Mouse (Mus musculus) thymus, postnatal 14 days (tissue): Measurements from ENCODE around the gene Gpcpd1.
"Not testable (repeated sequence)": the region's sequence is repeated elsewhere in the genome, so short reads cannot be mapped to it uniquely, and the experiment has no call there.

Experiments used
- DNase-seq: peaks from one replicate; pipeline ENCODE4 v3.0.0; 2021

The Gpcpd1 gene

DNA sequence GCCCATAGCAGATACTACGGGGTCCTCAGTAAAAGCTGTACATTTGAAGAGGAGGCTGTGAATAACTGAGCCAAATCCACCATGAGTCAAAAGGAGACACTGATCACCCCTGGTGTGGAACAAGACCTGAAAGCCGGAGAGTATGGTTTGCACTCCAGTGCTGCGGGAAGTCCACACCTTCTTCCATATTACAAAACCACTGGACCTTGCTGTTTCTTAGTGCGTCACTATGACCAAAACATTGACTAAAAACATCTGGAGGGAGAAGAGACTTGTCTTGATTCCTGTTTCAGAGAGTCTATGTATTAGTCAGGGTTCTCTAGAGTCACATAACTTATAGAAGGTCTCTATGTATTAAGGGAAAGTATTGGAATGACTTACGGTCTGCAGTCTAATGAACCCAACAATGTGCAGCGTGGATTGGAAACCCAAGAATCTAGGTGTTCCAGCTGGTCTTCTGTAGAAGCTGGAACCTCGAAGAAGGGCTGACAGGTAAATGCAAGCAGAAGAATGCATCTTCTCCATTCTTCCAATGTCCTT lies at the start of gene Gpcpd1:
Gene Gpcpd1 (minus strand): TSS at position 490 of the 540 bp plus-strand sequence.
- no peak for DNase-seq

DNA sequence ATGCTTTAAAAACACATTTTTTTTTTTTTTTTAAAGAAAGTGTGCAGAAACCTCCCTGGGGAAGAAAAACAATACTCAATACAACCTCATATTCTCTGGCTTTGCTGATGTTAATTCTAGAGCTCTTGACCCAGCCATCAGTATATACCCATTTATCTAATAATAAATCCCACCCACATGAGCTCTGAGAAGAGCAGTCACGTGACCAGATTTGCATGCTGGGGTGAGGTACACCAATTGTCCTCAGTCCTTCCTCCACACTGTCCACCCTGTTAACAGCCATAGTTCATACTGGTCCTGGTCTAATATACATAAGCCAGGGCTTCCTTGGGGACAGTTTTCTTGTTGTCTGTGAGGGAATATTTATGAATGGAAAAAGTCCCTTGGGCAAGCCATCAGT lies 49.0 kb upstream of the Gpcpd1 start:
- no peak for DNase-seq

DNA sequence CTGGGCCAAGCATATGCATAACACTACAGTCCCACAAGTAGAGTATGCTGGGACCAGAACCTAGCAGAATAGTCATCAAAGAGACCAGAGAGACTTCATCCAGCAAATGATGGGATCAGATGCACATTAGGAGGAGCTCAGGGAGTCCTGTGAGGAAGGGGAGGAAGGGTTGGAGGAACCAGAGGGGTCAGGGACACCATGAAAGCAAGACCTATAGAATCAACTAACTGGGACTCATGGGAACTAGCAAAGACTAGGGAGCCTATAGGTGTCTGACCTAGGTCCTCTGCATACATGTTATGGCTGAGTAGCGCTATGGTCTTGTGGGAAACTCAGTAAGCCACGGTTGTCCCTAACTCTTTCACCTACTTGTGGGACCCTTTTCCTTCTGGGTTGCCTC lies 41.1 kb upstream of the Gpcpd1 start:
- no peak for DNase-seq

DNA sequence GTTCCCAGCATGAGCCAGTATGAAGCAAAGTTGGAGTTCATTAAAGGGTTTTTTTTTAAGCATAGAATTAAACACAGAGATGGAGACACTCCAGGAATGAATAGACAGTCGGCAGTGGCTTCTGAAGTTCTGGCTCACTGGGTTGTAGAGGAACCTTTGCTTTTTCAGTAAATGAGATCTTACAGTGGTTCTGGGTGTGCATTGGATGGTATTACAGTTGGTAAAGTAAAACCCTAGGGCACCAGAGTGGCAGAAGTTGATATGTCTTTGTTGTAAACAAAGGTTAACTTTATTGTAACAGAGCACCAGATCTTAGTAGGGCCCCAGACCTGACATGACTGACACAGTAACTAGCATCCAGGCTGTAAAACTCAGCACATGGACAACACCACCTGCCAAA lies 35.6 kb upstream of the Gpcpd1 start:
- no peak for DNase-seq

DNA sequence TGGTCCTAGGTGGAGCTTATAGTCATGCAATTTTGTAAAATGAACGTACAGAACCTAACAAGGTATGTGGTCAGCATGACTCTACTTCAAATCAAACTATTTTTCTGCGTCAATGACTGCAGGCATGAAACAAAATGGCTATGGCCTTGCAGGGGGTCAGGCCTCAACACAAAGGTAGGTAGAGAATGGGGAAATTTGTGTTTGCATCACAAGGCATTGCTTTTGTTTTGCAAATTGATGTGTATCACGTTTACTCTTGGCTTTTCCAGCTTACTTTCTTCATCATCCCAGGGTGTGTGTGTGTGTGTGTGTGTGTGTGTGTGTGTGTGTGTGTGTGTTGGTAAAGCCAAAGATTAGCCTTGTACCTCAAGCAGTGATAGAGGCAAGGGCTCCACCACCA lies 30.2 kb upstream of the Gpcpd1 start:
- DNase-seq: no peak

- DNase-seq: no peak
These were observed 26.2 kb upstream of the Gpcpd1 start for GRCm38 (mm10) chr2:132613581-132614188.

DNA sequence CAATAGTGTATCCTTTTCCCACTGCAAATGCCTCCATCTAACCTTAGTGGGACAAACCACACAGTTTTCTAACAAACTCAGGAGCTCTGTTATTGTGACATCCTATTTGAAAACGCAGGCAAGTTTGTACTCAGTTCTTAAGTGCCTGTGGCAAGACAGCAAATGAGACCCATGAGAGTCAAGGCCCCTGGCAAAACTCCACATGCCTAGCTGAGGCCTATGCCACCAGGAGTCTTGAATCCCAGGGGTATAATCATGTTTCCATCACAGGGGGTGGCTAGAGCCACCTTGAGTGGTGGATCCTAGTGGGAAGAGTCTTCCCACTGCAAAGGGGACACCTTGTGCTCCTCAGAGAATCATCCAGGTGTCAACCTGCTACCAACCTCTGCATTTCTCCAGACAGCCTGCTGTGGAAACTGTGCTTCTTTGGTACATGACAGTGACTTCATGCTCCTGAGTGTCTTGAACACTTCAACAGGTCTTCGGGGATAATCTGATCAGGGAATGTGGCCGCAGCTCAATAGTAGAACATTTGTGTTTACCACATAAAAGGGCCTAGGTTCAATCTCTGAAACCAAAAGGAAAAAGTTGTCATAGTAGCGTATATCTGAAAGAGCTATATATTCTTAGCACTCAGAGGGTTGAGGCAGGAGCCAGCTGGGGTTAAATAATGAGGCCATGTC lies 24.2 kb upstream of the Gpcpd1 start:
- DNase-seq: no peak

DNA sequence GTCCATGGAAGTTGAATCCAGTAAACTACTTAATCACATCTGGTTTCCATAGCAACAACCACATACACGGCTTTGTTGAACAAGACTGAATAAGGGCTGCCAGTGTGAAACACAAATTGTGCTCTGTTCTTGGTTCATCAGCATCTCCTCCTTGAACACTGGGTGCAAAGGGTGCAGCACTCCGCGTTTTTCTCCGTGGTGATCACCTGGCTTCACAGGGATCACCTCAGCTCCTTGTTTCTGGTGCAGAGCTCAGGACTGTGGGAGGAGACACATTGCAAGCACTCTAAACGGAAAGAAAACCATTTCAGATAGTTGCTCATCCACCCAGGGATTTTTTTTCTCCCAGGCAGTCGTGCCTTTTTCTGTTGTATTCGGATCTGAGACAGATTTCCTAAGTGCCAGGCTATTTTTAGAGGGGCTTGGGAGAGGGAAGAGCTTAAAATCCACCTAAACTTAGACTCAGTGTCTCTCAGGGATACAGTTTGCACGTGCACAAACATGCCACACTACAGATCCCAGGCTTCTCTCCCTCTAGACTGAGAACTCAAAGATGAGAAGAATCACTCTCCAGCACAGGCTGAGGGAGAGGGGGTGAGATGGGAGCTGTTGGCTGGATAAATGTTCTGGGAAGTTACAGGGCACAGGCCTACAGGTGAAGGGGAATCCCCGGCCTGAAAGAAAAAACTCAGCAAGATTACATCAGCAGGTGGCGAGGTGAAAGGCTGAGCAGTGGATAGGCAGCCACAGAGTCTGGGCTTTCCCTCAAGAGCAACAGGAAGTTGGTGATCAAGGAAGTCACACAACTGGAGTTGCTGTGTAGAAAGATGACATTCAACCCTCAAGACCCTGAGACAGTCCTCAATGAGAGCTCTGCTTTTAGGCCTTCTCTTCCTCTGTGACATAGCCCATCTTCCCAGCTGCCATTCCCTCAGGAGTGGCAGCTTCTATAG lies 19.9 kb upstream of the Gpcpd1 start:
- DNase-seq: peak; percentile 78

- DNase-seq: no peak
These were observed 18.4 kb upstream of the Gpcpd1 start for GRCm38 (mm10) chr2:132605795-132606563.

- DNase-seq: no peak
These were observed 17.4 kb upstream of the Gpcpd1 start for GRCm38 (mm10) chr2:132604922-132605321.

GRCm38 (mm10) chr2:132603706-132604105 lies 16.2 kb upstream of the Gpcpd1 start:
- no peak for DNase-seq

- no peak for DNase-seq
These were observed 14.2 kb upstream of the Gpcpd1 start for GRCm38 (mm10) chr2:132601777-132602176.

DNA sequence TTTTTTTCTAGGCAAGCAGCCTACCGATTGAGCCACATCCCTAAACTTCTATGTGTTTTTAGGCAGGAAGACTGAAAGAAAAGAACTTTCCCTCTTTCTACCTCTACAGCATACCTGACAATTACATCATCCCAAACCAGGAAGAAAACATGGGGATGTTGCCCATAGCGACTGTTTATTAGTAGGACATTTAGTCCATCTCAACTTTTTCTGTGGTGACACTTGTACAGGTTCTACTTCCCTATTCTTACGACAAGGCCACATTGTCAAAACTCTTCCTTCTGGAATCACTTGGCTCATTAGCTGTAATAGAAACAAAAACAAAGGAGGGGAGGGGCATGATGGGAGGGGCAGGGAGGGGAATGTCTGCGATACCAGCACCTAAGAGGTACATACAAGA lies 12.6 kb upstream of the Gpcpd1 start:
- no peak for DNase-seq

DNA sequence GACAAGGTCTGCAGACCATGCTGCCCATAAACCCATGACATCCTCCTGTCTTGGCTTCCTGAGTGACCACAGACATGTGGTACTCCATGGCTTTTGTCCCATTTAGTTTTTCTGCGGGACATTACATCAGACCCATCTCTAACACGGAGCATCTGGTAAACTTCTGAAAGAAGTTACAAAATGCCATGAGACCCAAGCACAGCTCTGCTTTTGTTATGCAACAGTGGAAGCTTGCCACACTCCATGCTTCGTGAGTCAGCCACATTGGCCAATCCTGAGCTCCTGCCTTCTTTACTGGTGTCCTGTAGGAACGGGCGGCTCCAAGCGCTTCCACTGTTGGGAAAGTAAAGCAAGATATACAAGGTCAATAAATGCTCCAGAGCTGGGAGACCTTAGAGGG lies 11.6 kb upstream of the Gpcpd1 start:
- no peak for DNase-seq

DNA sequence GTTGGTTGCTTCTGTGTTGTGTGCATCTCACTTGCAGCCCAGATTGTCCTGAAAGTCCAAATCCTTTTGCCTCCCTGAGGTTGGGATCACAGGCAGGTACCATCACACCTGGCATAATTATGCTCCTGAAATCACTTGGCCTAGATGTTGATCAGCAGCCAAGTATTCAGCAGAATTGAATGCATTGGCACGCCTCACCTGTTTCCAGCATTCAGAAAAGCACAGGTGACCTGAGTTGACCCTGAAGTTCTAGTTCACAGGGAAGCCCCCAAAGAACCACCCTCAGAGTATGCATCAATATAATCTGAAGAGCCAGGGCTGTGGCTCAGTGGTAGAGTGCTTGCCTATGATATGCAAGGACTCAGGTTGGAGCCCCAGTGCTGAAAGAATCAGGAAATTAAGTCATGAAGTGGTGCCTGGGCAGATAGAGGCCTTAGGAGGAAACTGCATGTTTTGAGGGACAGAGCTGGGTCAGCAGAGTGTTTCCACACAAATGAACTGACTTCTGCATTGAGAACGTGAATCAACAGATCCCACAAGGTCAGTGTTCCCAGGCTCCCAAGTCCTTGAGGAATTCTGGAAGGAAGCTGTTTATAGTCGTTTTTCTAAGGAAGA lies 10.4 kb upstream of the Gpcpd1 start:
- DNase-seq: peak; percentile 9

- DNase-seq: peak; percentile 61
These were observed 9.7 kb upstream of the Gpcpd1 start for GRCm38 (mm10) chr2:132597226-132597625.

DNA sequence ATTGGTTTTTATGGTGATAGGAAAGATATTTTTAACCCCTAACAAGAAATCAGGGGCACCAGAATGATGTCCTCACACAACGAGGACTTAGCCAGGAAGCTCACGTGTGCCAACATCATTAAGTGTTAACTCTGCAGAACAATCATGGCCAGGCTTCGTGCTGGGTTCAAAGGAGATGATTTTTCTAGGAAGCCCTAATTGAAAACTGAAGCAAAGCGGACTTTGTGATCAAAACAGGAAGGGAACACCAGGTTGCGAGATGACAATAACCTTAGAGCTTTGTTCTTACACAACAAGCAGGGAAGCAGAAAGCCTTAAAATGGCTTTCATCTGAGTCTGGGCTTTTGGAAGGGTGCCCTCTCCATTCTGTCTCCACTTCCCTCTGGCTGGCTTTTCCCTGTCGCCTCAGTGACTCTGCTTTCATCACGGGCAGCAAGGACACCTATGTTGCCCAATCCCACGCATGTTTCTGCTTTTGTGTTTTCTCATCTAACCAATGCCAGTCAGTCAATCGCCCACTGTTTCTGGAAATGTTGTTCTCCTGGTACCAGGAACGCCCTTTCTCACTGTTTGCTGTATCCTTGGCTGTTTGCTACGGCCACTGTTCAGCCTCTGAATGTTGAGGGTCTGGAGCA lies 8.2 kb upstream of the Gpcpd1 start:
- no peak for DNase-seq

DNA sequence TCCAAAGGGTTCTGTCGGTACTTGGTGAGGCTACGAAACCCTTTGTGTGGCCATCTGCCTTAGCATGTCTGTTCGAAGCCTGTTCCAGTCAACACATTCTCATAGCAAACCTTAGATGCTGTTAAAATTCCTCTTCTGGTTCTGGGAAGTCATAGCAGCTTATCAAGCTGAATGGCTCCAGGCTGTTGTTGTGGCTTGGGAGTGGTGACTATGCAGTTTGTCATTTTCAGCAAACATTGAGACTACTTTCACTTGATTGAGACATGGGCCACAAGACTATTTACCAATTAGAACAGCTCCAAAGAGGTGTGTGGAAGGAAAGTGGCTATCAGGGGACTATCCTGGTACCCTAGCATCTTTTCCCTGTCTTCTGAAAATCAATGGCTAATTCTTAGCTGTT lies 4.6 kb upstream of the Gpcpd1 start:
- no peak for DNase-seq

GRCm38 (mm10) chr2:132591579-132591978 lies 4.0 kb upstream of the Gpcpd1 start:
- DNase-seq: not testable (repeated sequence)

DNA sequence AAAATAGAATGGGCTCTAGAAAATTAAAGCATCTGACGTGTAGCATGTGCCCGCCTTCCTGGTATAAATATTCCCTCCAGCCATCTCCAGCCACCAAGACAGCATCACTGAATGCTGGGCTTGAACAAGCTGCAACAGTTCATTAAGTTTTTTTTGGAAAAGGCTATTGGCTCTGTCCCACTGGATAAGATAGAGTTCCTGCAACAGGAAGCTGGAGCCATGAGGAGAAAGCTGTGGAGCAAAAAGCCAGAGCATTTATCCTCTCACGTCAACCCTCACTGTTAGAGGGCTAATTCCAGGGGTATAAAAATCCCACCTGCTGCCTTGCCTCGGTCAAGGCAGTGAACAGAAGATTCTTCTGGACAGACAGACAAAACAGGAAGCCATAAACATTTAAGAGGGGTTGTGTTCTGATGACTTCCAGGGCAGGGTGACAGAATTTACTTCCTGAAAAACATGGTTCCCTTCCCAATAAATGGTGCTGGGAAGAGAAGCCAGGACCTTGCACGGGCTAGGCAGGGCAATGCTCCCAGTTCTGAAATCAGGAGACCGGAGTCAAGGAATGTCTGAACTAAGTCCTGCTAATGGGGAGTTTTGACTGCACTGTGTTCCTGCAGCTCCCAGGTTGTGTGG lies 2.5 kb upstream of the Gpcpd1 start:
- DNase-seq: no peak

DNA sequence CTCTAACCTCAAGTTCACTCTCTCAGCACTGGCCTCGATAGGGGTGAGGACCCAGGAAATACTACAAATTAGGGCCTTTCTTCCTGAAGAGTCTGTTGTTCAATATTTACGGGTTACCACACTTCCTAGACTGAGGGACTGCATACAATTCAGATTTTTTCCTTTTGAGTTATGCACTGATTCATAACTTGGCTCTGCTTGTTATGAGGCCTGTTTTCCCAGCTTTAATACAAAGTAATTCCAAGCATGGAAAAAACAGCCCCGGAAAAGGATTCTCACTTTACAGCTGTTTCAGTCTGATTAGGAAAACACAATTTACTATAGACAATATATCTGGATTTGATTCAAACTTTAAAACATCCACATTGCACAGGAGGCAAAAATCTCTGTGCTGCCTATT lies 1.5 kb downstream of the Gpcpd1 start:
- DNase-seq: no peak
